Mouse (Mus musculus) G1E (cell line): ENCODE measurements around the gene Fam43a. TPM values are rescaled to one million over a fixed set of nuclear protein-coding genes. Genes with fewer than 3 reads are reported as not detected.

Experiments
- ATAC-seq: 2 replicates; pipeline ENCODE4 v1.8.0; 2016; ENCODE audit warnings: mild to moderate bottlenecking; ENCODE audit not compliant: insufficient number of reproducible peaks, poor library complexity, low FRiP score, severe bottlenecking; ENCODE audit errors: extremely low read depth
- DNase-seq: peaks from one replicate; pipeline ENCODE4 v3.0.0; 2012; ENCODE audit warnings: low spot score
- H3K27me3 ChIP-seq: 2 replicates; pipeline ENCODE4 v1.6.1; 2012; ENCODE audit warnings: mild to moderate bottlenecking, low read length, inconsistent platforms; ENCODE audit not compliant: insufficient read depth
- H3K36me3 ChIP-seq: replicated peaks from 2 replicates; pipeline ENCODE3; 2012; ENCODE audit warnings: mild to moderate bottlenecking, inconsistent platforms
- H3K4me1 ChIP-seq: 2 replicates; pipeline ENCODE4 v1.6.1; 2012; ENCODE audit warnings: low read depth, low read length, inconsistent platforms, mixed read lengths; ENCODE audit not compliant: insufficient read depth
- H3K4me3 ChIP-seq: 2 replicates; pipeline ENCODE4 v1.5.1; 2012; ENCODE audit warnings: low read depth, mild to moderate bottlenecking, inconsistent platforms, low read length, moderate library complexity, mixed read lengths
- H3K9me3 ChIP-seq: replicated peaks from 2 replicates; pipeline ENCODE4 v1.6.1; 2012; ENCODE audit warnings: inconsistent platforms
- CTCF ChIP-seq: IDR thresholded peaks from 2 replicates; pipeline ENCODE4 v1.5.1; 2012; ENCODE audit warnings: low read depth, low read length, inconsistent platforms, mixed read lengths
- GATA1 ChIP-seq: IDR thresholded peaks from 2 replicates; pipeline ENCODE4 v1.6.1; 2012; ENCODE audit warnings: borderline replicate concordance, low read length, inconsistent platforms, mixed read lengths
- GATA2 ChIP-seq: IDR thresholded peaks from 2 replicates; pipeline ENCODE4 v1.6.1; 2012; ENCODE audit warnings: low read depth, low read length, inconsistent platforms, borderline replicate concordance
- POLR2AphosphoS5 ChIP-seq: IDR thresholded peaks from 2 replicates; pipeline ENCODE4 v1.6.1; 2012; ENCODE audit warnings: low read depth, low read length, inconsistent platforms; ENCODE audit not compliant: insufficient replicate concordance
- TAL1 ChIP-seq: conservative IDR thresholded peaks from 2 replicates; pipeline ENCODE4 v1.6.1; 2012; ENCODE audit warnings: low read depth, low read length, inconsistent platforms, mixed read lengths
- polyA plus RNA-seq: library from polyadenylated mRNA; stranded (reverse); fragments of >175 nt; gene quantifications from 2 replicates; pipeline ENCODE4 v1.2.3, GENCODE M21; 2012
- total RNA-seq, 2 experiments: library from RNA; stranded (forward) in 1 of 2; stranded (reverse) in 1 of 2; fragments of 200-1000 nt in 1 of 2; fragments of >200 nt in 1 of 2; fragmentation: Nextera tagmentation in 1 of 2; gene quantifications; 2 replicates each; pipeline ENCODE4 v1.2.3; 2014 to 2017

Fam43a gene
- total RNA-seq (2014; fragmentation: Nextera tagmentation), result not detected in 2 replicates
- total RNA-seq (2017), result not detected in 2 replicates
- polyA plus RNA-seq, result 0.01 and 0.02 TPM in 2 replicates

DNA sequence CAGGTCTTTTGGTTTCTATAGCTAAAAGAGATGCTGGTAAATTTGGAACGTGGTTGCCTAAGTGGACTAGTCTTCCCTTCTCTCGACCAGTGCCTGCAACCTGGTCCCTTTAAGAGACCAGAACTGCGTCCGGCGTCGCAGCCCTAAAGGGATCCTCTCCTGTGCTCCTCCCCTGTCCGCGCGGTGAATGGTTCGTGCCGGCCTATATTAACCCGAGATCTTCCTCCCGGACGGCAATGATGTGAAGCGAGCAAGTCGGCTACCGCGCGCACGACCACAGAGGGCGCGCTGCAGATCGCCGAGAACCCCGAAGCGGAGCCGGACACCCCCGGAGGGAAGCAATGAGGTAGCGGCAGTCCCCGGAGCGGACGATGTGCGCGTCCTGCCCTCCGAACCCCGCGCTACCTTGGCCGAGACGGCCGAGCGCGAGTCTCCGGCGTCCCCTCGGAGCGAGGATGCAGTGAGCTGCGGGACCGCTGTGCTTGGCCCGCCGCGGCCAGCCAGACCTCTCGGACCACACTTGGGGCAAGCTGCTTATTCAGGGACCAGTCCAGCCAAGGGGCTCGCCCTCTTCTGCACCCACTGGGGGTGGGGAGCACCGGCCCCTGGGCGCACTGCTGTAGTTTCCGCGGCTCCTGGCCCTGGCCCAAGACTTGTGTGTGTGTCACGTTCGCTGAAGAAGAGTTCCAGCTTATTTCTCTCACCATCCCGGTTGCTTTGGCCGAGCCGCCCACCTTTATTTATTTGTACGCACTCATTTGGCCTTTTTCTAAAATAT lies at the start of gene Fam43a:
TSS of gene Fam43a (plus strand) at position 233 of the 778 bp plus-strand sequence.
- ATAC-seq (no peak), DNase-seq (no peak)
- no peak for TF ChIP-seq GATA1
- no peak for TF ChIP-seq TAL1
- no peak for TF ChIP-seq CTCF
- TF ChIP-seq POLR2AphosphoS5, result no peak
- no peak for TF ChIP-seq GATA2
- Histone ChIP-seq H3K4me1 (peaks cover 18% of the 10 kb centered on the region), H3K9me3 (peaks cover 3% of the 10 kb centered on the region; the same call in 1 of the 2 replicates), H3K27me3 (peaks cover 74% of the 10 kb centered on the region), H3K4me3 (0 out of 2 replicates have a peak within 1 kb of the TSS, but pooled peaks have one; percentile 22), H3K36me3 (no peaks in the 10 kb centered on the region)

DNA sequence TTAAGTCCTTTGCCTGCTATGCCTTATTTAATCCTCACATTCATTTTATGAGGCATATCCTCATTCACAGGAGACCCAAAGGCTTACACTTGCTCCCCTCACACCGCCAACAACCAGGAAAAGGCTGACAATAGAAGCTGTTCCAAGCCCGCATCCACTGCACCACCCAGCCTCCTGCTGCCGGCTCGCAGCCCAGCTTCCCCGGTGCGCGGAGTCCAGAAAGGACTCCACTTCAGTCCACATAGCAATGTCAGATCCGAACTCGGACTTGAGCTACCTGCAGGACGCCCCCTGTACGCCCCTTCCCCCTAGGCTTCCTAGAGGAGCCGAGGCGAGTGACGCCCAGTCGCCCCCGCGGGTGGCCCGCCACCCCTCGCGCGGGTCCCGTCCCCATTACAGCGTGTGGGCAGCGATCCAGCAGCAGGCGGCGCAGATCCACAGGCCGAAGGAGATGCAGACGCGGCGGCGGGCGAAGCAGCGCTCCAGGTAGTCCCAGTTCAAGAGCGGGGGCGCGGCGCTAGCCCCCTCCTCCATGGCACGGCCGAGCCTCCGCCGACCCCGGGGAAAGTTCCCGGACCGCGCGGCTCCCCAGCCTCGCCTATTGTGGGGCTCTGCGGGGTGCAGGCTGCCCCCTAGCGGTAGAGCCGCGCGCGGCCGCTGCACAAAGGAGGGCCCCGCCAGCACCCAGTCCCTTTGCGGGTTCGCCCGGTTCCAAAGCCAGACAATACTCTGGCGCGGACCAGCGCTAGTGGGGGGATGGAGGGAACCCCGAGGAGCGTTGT lies 49.4 kb upstream of the Fam43a start:
- DNase-seq (peak; percentile 90), ATAC-seq (peak; percentile 24; the same call in 1 of the 2 replicates)
- TF ChIP-seq GATA2 (no peak), CTCF (peak; percentile 63; the same call in 1 of the 2 replicates)
- Histone ChIP-seq H3K36me3 (peaks cover 36% of the 10 kb centered on the region), H3K4me1 (peaks cover 71% of the 10 kb centered on the region), H3K27me3 (no peaks in the 10 kb centered on the region), H3K9me3 (peaks cover 15% of the 10 kb centered on the region), H3K4me3 (peak overlapping the region; percentile 91)

DNA sequence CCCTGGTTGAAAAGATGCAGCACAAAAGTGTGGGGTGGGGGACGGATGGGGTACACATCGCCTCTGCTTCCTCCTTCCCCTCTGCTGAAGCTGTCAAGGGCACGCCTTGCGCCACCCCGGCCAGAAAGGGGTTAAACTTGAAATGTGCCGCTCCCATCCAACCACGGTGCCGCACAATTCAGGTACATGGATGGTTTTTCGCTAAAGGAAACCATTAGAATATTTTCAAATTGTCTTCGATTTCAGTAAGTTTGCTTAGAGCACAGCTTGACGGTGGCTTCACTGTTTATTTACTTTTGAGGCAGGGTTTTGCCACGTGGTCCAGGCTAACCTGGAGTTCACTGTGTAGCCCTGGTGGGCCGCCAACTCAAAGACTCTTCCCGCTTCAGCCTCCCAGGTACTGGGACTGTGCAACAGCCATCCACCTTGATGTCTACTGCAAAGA lies 48.8 kb upstream of the Fam43a start, which contains the start of gene Tmem44:
TSS of gene Tmem44 (minus strand) at position 95 of the 445 bp plus-strand sequence.
- Histone ChIP-seq H3K4me3 (peak within 1 kb of the TSS; percentile 91), H3K36me3 (peaks cover 34% of the 10 kb centered on the region), H3K4me1 (peaks cover 65% of the 10 kb centered on the region), H3K27me3 (no peaks in the 10 kb centered on the region), H3K9me3 (peaks cover 20% of the 10 kb centered on the region)
- TF ChIP-seq CTCF, result no peak
- no peak for TF ChIP-seq GATA2
- TF ChIP-seq POLR2AphosphoS5, result no peak
- TF ChIP-seq TAL1, result no peak
- no peak for TF ChIP-seq GATA1
- no peak for ATAC-seq
- DNase-seq, result no peak

DNA sequence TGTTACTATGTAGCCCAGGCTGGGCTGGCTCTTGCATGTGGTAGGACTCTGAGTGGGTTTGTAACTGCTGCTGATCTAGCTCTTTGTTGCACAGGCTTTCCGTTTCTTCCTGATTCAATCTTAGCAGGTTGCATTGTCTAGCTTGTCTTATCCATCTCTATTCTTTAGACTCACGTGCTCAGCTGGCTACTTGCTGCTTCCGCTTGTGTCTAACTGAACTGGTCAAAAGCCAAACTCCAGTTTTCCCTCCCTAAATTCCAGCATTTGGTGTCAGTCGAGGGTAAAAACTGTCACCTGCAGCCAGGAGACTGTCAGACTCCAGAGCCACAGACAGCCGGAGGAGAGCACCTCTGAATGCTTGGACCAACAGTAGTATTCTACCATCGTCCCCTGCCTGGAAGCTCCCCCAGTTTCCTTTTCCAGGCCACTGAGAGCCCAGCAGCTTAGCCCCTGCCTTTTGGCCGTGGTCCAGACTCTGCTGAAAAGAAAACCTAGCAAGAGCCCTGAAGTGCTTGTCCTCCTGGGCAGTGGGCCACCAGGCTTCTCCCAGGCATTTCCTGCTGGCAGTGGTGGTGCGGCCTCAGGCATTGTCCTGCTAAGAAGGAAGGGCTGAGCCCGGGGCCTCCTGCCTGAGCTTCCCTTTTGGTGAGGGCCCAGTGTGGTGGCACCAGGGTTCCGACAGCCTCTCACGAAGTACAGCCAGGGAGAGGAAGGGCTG lies 46.7 kb upstream of the Fam43a start:
- H3K36me3 ChIP-seq, result peaks cover 25% of the 10 kb centered on the region
- H3K4me1 ChIP-seq, result peaks cover 52% of the 10 kb centered on the region
- no peaks in the 10 kb centered on the region for H3K27me3 ChIP-seq
- DNase-seq (no peak), ATAC-seq (no peak)
- H3K4me3 ChIP-seq, result no peak overlapping the region
- TF ChIP-seq POLR2AphosphoS5, result no peak
- TF ChIP-seq CTCF, result no peak
- TF ChIP-seq GATA1, result no peak
- no peak for TF ChIP-seq TAL1
- TF ChIP-seq GATA2, result no peak
- H3K9me3 ChIP-seq, result peaks cover 24% of the 10 kb centered on the region

DNA sequence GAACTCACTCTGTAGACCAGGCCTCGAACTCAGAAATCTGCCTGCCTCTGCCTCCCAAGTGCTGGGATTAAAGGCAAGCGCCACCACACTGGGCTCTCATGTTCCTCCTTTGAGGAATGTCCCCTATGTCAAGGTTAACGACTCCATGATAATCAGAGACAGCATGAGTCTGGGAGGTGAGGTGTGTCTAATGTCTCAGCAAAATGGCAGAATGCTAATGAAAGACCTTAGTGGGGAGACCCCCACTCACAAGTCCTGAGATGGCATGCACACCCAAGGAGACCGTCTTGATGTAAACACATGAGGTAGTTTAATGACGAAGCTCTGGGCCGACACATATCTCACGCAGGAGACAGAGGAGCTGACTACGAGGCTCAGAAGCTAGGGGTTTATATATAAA lies 45.4 kb upstream of the Fam43a start:
- ATAC-seq, result no peak

More for the DNA sequence above, 45.4 kb upstream of the Fam43a start:
- Histone ChIP-seq H3K9me3 (peaks cover 24% of the 10 kb centered on the region), H3K27me3 (no peaks in the 10 kb centered on the region), H3K4me1 (peaks cover 40% of the 10 kb centered on the region), H3K36me3 (peaks cover 29% of the 10 kb centered on the region), H3K4me3 (no peak overlapping the region)
- DNase-seq, result no peak
- TF ChIP-seq GATA2 (no peak), POLR2AphosphoS5 (no peak), GATA1 (no peak), TAL1 (no peak)
